Mouse (Mus musculus) CH12F3 (cell line): ENCODE data around the gene Rep15.

Experiments used
- in situ Hi-C: fragments of 300-500 bp; cut with MboI; formaldehyde crosslinking; loops from 2 replicates; pipeline ENCODE4 v1.14.3; 2020; ENCODE audit warnings: low sequenced_read_pairs

Rep15 gene

DNA sequence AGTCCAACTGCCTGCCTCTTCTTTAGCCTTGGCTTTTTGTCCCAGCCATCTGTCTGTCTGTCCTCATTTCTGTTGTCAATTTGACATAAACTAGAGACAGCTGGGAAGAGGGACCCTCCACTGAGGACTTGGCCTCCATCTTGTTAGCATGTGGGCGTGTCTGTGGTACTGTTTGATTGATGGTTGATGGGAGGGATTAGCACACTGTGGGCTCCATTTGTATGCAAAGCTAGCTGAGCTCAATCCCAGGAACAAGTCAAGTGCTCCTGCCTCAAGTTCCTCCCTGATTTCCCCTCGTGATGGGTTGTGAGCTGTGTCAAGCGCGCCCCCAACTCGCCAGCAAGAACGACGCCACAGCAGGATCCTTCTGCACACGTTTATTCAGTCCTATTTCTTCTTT lies 44.5 kb downstream of the Rep15 start:
- in situ Hi-C loops = no loop called here

- in situ Hi-C loops = no loop called here
Observed at GRCm38 (mm10) chr6:147079919-147080318, 47.5 kb downstream of the Rep15 start.
